Mouse (Mus musculus): ENCODE data around the gene Rpl9-ps6. TPM values are rescaled to one million over a fixed set of nuclear protein-coding genes. Genes with fewer than 3 reads are reported as not detected.

Gene Rpl9-ps6
- polyA plus RNA-seq, 1 experiment from 2014 or later: 83.5 TPM

DNA sequence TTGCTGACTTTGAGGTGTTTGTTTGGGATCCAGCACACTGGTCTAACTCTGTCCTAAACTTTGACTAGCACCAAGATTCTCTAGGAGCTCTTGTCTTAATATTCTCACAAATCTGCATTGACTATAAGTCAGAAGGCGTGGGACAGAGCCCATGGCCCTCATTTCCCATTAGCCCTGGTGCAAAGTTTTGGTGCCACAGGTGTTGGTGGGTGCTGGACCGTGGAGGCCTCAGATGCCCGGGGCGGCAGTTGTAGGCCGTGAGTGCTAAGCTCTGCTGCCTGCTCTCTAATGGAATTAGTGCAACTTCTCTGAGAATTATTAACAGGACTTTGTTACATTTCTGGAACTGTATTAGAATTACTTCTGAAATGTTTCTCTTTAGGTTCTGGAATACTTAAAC is 31.6 kb upstream of the Rpl9-ps6 start:
- 96% methylated on average over 5 of the region's 5 CpGs for WGBS (ENCODE audit: insufficient replicate concordance)
- no peak overlapping the region for H3K9ac ChIP-seq (ENCODE audit: low read depth, low read length)
- H3K9me3 ChIP-seq (replicated peaks; ENCODE audit: control insufficient read depth, low read length): no peaks in the 10 kb centered on the region
- H3K27me3 ChIP-seq (ENCODE audit: control insufficient read depth, insufficient read depth, low read length): no peaks in the 10 kb centered on the region
- ATAC-seq (replicated peaks; ENCODE audit: insufficient number of reproducible peaks, low FRiP score, low TSS enrichment): no peak
- no peak overlapping the region for H3K27ac ChIP-seq (ENCODE audit: low read depth, low read length)
- no peak overlapping the region for H3K4me2 ChIP-seq
- no peak overlapping the region for H3K4me3 ChIP-seq (ENCODE audit: low read depth, low read length)
- H3K4me1 ChIP-seq (ENCODE audit: control insufficient read depth, insufficient read depth, low read length): no peaks in the 10 kb centered on the region
- peaks cover 6% of the 10 kb centered on the region for H3K36me3 ChIP-seq (ENCODE audit: control insufficient read depth, insufficient read depth, low read length)

DNA sequence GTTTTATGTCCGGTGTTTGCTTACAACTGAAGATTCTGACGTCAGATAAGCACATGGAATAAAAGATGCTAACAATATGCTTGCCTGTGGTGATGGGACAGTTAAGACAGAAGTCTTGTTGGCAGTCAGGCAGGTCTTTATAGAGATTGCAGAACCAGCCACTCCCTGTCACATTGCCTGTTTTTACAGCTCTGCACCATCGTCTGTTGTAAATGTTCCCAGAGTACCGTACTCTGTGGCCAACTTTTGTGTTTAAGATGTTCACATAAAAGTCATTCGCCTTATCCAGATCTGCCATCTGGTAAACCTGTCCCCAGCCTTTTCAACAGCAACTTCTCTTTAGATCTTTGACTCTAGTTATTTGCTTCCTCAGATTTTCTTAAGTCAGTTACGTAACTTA is 31.0 kb upstream of the Rpl9-ps6 start:
- no peak overlapping the region for H3K4me3 ChIP-seq (ENCODE audit: low read depth, low read length)
- WGBS (ENCODE audit: insufficient replicate concordance): 88% methylated on average over 6 of the region's 6 CpGs
- no peak overlapping the region for H3K27ac ChIP-seq (ENCODE audit: low read depth, low read length)
- H3K4me1 ChIP-seq (ENCODE audit: control insufficient read depth, insufficient read depth, low read length): no peaks in the 10 kb centered on the region
- ATAC-seq (replicated peaks; ENCODE audit: insufficient number of reproducible peaks, low FRiP score, low TSS enrichment): no peak
- no peaks in the 10 kb centered on the region for H3K9me3 ChIP-seq (replicated peaks; ENCODE audit: control insufficient read depth, low read length)
- H3K27me3 ChIP-seq (ENCODE audit: control insufficient read depth, insufficient read depth, low read length): no peaks in the 10 kb centered on the region
- H3K9ac ChIP-seq (ENCODE audit: low read depth, low read length): no peak overlapping the region
- H3K4me2 ChIP-seq: no peak overlapping the region
- H3K36me3 ChIP-seq (ENCODE audit: control insufficient read depth, insufficient read depth, low read length): peaks cover 6% of the 10 kb centered on the region

DNA sequence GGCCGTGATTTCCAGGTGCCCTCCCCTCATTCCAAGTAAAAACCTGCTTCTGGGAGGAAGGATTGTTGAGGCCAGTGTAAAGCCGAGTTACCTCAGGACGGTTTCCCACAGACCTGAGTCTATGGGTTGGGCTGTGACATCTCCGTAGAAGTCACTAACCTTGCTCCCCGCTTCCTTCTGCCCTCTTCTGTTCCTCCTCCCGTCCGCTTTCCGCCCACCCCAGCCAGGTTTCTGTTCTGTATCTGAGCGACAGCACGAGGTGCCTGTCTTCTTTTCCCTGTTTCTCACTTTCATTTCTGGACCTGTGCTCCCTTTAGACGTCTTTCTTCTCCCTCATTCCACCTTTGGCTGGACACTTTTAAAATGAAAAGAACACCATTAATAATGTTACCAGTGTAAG is 28.7 kb upstream of the Rpl9-ps6 start:
- Histone ChIP-seq H3K9ac (ENCODE audit: low read depth, low read length) (no peak overlapping the region), H3K36me3 (ENCODE audit: control insufficient read depth, insufficient read depth, low read length) (peaks cover 6% of the 10 kb centered on the region), H3K9me3 (replicated peaks; ENCODE audit: control insufficient read depth, low read length) (no peaks in the 10 kb centered on the region), H3K27ac (ENCODE audit: low read depth, low read length) (no peak overlapping the region), H3K4me1 (ENCODE audit: control insufficient read depth, insufficient read depth, low read length) (no peaks in the 10 kb centered on the region), H3K4me3 (ENCODE audit: low read depth, low read length) (no peak overlapping the region), H3K27me3 (ENCODE audit: control insufficient read depth, insufficient read depth, low read length) (no peaks in the 10 kb centered on the region), H3K4me2 (no peak overlapping the region)
- 80% methylated on average over 11 of the region's 11 CpGs for WGBS (ENCODE audit: insufficient replicate concordance)
- ATAC-seq (replicated peaks; ENCODE audit: insufficient number of reproducible peaks, low FRiP score, low TSS enrichment): no peak

DNA sequence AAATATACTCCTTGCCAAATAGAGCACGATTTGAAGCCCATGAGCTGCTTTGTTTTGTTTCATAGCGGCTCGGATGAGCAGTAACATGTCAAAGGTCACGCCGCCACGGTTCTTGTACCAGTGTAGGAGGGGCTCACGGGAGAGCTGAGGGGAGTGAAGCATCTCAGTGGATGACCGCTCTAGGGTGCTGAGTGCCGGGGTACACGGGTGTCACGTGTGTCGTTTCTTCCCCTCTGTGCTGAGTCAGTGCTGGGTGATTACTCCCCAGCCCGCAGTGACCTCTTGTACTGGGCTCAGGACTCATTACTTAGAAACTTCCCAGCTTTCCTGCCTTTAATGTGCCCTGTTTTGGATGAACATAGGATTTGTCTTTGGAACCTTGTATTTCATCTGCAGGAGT is 28.2 kb upstream of the Rpl9-ps6 start:
- H3K9ac ChIP-seq (ENCODE audit: low read depth, low read length): no peak overlapping the region
- no peak overlapping the region for H3K4me3 ChIP-seq (ENCODE audit: low read depth, low read length)
- no peak for ATAC-seq (replicated peaks; ENCODE audit: insufficient number of reproducible peaks, low FRiP score, low TSS enrichment)
- no peaks in the 10 kb centered on the region for H3K4me1 ChIP-seq (ENCODE audit: control insufficient read depth, insufficient read depth, low read length)
- no peak overlapping the region for H3K27ac ChIP-seq (ENCODE audit: low read depth, low read length)
- 86% methylated on average over 13 of the region's 13 CpGs for WGBS (ENCODE audit: insufficient replicate concordance)
- H3K27me3 ChIP-seq (ENCODE audit: control insufficient read depth, insufficient read depth, low read length): no peaks in the 10 kb centered on the region
- peaks cover 6% of the 10 kb centered on the region for H3K36me3 ChIP-seq (ENCODE audit: control insufficient read depth, insufficient read depth, low read length)
- H3K9me3 ChIP-seq (replicated peaks; ENCODE audit: control insufficient read depth, low read length): no peaks in the 10 kb centered on the region
- H3K4me2 ChIP-seq: no peak overlapping the region

DNA sequence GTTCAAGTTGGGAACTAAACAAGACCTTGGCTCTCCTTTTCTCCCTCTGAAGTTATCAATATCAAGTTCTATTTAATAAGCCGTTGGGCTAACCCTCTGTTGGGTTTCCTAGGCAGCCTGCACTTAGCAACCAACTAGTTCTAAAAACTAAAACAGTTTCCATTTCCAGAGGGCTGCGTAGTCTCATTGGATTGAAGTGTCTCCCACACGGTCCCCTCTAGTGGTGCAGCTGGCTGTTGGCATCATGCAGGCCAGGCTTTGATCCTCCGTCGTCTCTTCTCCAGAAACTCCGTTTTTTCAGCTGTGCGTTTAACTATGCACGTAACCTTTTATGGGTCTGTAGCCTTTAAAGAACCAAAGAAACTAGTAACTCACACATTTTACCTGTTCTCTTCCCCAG is 27.1 kb upstream of the Rpl9-ps6 start:
- 87% methylated on average over 8 of the region's 8 CpGs for WGBS (ENCODE audit: insufficient replicate concordance)
- no peak overlapping the region for H3K27ac ChIP-seq (ENCODE audit: low read depth, low read length)
- H3K9ac ChIP-seq (ENCODE audit: low read depth, low read length): no peak overlapping the region
- H3K4me2 ChIP-seq: no peak overlapping the region
- no peaks in the 10 kb centered on the region for H3K9me3 ChIP-seq (replicated peaks; ENCODE audit: control insufficient read depth, low read length)
- H3K27me3 ChIP-seq (ENCODE audit: control insufficient read depth, insufficient read depth, low read length): no peaks in the 10 kb centered on the region
- ATAC-seq (replicated peaks; ENCODE audit: insufficient number of reproducible peaks, low FRiP score, low TSS enrichment): no peak
- H3K36me3 ChIP-seq (ENCODE audit: control insufficient read depth, insufficient read depth, low read length): peaks cover 2% of the 10 kb centered on the region
- no peak overlapping the region for H3K4me3 ChIP-seq (ENCODE audit: low read depth, low read length)
- H3K4me1 ChIP-seq (ENCODE audit: control insufficient read depth, insufficient read depth, low read length): no peaks in the 10 kb centered on the region

DNA sequence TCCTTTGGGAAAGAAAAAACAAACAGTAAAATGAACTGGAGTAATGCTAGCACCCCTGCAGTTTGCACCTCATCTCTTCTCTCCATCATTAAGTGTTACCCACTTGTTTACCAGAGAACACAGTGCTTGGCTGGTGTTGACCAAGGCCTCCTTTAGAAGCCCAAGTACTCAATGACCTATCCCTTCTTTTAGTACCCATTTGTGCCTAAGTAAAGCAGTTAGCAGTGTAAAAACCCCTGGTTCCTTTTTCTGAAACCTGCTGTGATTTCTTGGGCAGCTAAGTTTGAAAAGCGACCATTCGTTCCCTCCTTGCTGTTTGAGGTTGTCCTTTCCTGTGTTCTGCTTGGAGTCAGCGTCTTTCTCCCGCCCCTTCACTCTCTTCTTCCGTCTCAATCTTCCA is 26.6 kb upstream of the Rpl9-ps6 start:
- 88% methylated on average over 5 of the region's 5 CpGs for WGBS (ENCODE audit: insufficient replicate concordance)
- Histone ChIP-seq H3K36me3 (ENCODE audit: control insufficient read depth, insufficient read depth, low read length) (peaks cover 2% of the 10 kb centered on the region), H3K27me3 (ENCODE audit: control insufficient read depth, insufficient read depth, low read length) (no peaks in the 10 kb centered on the region), H3K27ac (ENCODE audit: low read depth, low read length) (no peak overlapping the region), H3K4me1 (ENCODE audit: control insufficient read depth, insufficient read depth, low read length) (no peaks in the 10 kb centered on the region), H3K9ac (ENCODE audit: low read depth, low read length) (no peak overlapping the region), H3K9me3 (replicated peaks; ENCODE audit: control insufficient read depth, low read length) (no peaks in the 10 kb centered on the region), H3K4me2 (no peak overlapping the region), H3K4me3 (ENCODE audit: low read depth, low read length) (no peak overlapping the region)
- no peak for ATAC-seq (replicated peaks; ENCODE audit: insufficient number of reproducible peaks, low FRiP score, low TSS enrichment)

DNA sequence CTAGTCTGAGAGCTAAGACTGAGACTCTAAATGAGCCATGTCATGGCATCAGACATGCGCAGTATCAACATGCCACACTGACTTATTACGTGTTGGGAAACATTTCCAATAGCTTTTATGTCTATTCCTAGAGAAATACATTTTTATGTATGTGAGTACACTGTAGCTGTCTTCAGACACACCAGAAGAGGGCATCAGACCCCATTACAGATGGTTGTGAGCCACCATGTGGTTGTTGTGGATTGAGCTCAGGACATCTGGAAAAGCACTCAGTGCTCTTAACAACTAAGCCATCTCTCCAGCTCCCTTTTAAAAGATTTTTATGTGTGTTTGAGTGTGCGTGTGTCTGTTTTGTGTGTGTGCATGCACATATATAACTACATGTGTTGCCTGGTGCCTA is 26.0 kb upstream of the Rpl9-ps6 start:
- H3K4me1 ChIP-seq (ENCODE audit: control insufficient read depth, insufficient read depth, low read length): peaks cover 3% of the 10 kb centered on the region
- no peaks in the 10 kb centered on the region for H3K9me3 ChIP-seq (replicated peaks; ENCODE audit: control insufficient read depth, low read length)
- no peak overlapping the region for H3K27ac ChIP-seq (ENCODE audit: low read depth, low read length)
- 95% methylated on average over 3 of the region's 3 CpGs for WGBS (ENCODE audit: insufficient replicate concordance)
- H3K4me2 ChIP-seq: no peak overlapping the region
- peaks cover 2% of the 10 kb centered on the region for H3K36me3 ChIP-seq (ENCODE audit: control insufficient read depth, insufficient read depth, low read length)
- no peak overlapping the region for H3K4me3 ChIP-seq (ENCODE audit: low read depth, low read length)
- no peak overlapping the region for H3K9ac ChIP-seq (ENCODE audit: low read depth, low read length)
- no peaks in the 10 kb centered on the region for H3K27me3 ChIP-seq (ENCODE audit: control insufficient read depth, insufficient read depth, low read length)
- no peak for ATAC-seq (replicated peaks; ENCODE audit: insufficient number of reproducible peaks, low FRiP score, low TSS enrichment)

DNA sequence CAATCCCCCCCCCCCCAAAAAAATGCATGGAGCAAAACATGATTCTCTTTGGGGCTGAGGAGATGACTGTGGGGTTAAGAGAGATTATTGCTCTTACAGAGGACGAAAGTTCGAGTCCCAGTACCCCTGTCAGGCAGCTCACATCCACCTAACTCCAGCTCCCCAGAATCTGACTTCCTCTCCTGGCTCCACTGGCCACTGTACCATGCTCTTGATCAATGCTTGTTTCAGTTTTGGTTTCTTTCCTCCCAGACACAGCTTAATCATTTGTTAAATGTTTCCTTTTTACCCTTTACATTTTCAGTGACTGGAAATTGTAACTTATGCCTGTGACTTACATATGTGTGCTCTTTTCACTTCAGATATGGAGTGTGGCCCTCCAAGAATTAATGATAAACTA is 24.6 kb upstream of the Rpl9-ps6 start:
- H3K4me1 ChIP-seq (ENCODE audit: control insufficient read depth, insufficient read depth, low read length): peaks cover 10% of the 10 kb centered on the region
- no peaks in the 10 kb centered on the region for H3K27me3 ChIP-seq (ENCODE audit: control insufficient read depth, insufficient read depth, low read length)
- no peak overlapping the region for H3K27ac ChIP-seq (ENCODE audit: low read depth, low read length)
- no peak overlapping the region for H3K4me2 ChIP-seq
- ATAC-seq (replicated peaks; ENCODE audit: insufficient number of reproducible peaks, low FRiP score, low TSS enrichment): no peak
- no peak overlapping the region for H3K9ac ChIP-seq (ENCODE audit: low read depth, low read length)
- 100% methylated on average over 2 of the region's 2 CpGs for WGBS (ENCODE audit: insufficient replicate concordance)
- H3K36me3 ChIP-seq (ENCODE audit: control insufficient read depth, insufficient read depth, low read length): peaks cover 2% of the 10 kb centered on the region
- H3K9me3 ChIP-seq (replicated peaks; ENCODE audit: control insufficient read depth, low read length): no peaks in the 10 kb centered on the region
- no peak overlapping the region for H3K4me3 ChIP-seq (ENCODE audit: low read depth, low read length)

DNA sequence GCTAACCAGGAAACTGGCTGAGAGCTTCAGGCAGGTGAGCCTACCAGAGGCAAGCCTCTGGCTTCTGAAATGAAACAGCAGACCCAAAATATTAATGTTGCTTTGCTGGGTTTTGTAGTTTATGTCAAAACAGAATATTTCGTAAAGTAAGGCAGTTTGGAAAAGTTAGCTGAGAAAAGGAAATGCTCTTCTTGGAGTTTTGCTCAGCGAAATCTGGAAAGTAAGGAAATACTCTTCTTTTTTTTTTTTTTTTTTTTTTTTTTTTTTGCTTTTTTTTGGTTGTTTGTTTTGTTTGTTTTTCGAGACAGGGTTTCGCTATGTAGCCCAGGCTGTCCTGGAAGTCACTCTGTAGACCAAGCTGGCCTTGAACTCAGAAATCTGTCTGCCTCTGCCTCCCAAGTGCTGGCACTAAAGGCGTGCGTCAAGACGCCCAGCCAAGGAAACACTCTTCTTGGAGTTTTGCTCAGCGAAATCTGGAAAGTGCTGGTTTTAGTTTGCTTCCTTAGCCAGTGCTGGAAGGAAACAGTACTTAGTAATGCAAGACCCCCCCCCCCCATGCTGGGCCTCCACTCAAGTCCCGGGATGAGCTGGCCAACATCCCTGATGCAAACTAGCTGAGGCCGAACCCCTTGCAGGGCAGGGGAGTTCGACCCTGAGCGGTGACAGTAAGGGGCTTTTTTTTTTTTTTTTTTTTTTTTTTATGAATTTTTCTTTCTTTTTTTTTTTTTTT is 23.0 kb upstream of the Rpl9-ps6 start:
- no peaks in the 10 kb centered on the region for H3K27me3 ChIP-seq (ENCODE audit: control insufficient read depth, insufficient read depth, low read length)
- 89% methylated on average over 12 of the region's 12 CpGs for WGBS (ENCODE audit: insufficient replicate concordance)
- no peaks in the 10 kb centered on the region for H3K9me3 ChIP-seq (replicated peaks; ENCODE audit: control insufficient read depth, low read length)
- H3K4me1 ChIP-seq (ENCODE audit: control insufficient read depth, insufficient read depth, low read length): peaks cover 10% of the 10 kb centered on the region
- no peak overlapping the region for H3K9ac ChIP-seq (ENCODE audit: low read depth, low read length)
- H3K36me3 ChIP-seq (ENCODE audit: control insufficient read depth, insufficient read depth, low read length): no peaks in the 10 kb centered on the region; the same call in 1 of the 2 replicates
- H3K4me3 ChIP-seq (ENCODE audit: low read depth, low read length): no peak overlapping the region
- no peak for ATAC-seq (replicated peaks; ENCODE audit: insufficient number of reproducible peaks, low FRiP score, low TSS enrichment)
- H3K4me2 ChIP-seq: no peak overlapping the region
- no peak overlapping the region for H3K27ac ChIP-seq (ENCODE audit: low read depth, low read length)
